Mouse (Mus musculus) myocyte (in vitro differentiated cells): Measurements from ENCODE around the gene Kcnb1.

Source experiments
- CEBPB ChIP-seq: IDR thresholded peaks from 2 replicates; pipeline ENCODE4 v1.6.1; 2011; ENCODE audit warnings: mild to moderate bottlenecking, moderate library complexity; ENCODE audit not compliant: poor library complexity, insufficient read depth, severe bottlenecking
- E2F4 ChIP-seq: IDR thresholded peaks from one replicate; pipeline ENCODE4 v1.6.1; 2011; ENCODE audit warnings: mild to moderate bottlenecking, control low read depth, moderate library complexity; ENCODE audit not compliant: insufficient read depth
- MAX ChIP-seq: IDR thresholded peaks from one replicate; pipeline ENCODE4 v1.6.1; 2011; ENCODE audit warnings: low read depth, mild to moderate bottlenecking, control low read depth
- MYOD1 ChIP-seq, 3 experiments: IDR thresholded peaks; one replicate each; pipeline ENCODE4 v1.6.1; 2011; ENCODE audit warnings: control low read depth in 2 of 3, low read depth in 2 of 3, mild to moderate bottlenecking in 2 of 3, moderate library complexity in 1 of 3; ENCODE audit not compliant: insufficient read length in 2 of 3, control insufficient read depth in 1 of 3
- MYOG ChIP-seq, 3 experiments: IDR thresholded peaks; one replicate each; pipeline ENCODE4 v1.6.1; 2011; ENCODE audit warnings: control low read depth in 2 of 3, low read depth in 2 of 3, mild to moderate bottlenecking in 2 of 3; ENCODE audit not compliant: insufficient read length in 2 of 3, control insufficient read depth in 1 of 3, insufficient read depth in 1 of 3
- POLR2A ChIP-seq: IDR thresholded peaks from one replicate; pipeline ENCODE4 v1.6.1; 2011; ENCODE audit warnings: low read depth, mild to moderate bottlenecking, control low read depth, moderate library complexity; ENCODE audit not compliant: insufficient read length
- POLR2AphosphoS2 ChIP-seq: IDR thresholded peaks from one replicate; pipeline ENCODE4 v1.6.1; 2011; ENCODE audit warnings: low read depth, control low read depth; ENCODE audit not compliant: insufficient read length
- REST ChIP-seq: IDR thresholded peaks from one replicate; pipeline ENCODE4 v1.6.1; 2011; ENCODE audit warnings: mild to moderate bottlenecking, control low read depth, moderate library complexity; ENCODE audit not compliant: insufficient read depth, insufficient read length
- TCF12 ChIP-seq: IDR thresholded peaks from one replicate; pipeline ENCODE4 v1.6.1; 2011; ENCODE audit warnings: mild to moderate bottlenecking, control low read depth; ENCODE audit not compliant: poor library complexity, insufficient read depth, severe bottlenecking
- TCF3 ChIP-seq: IDR thresholded peaks from one replicate; pipeline ENCODE4 v1.6.1; 2011; ENCODE audit warnings: low read depth, control low read depth; ENCODE audit not compliant: insufficient read length
- USF1 ChIP-seq: IDR thresholded peaks from one replicate; pipeline ENCODE4 v1.6.1; 2011; ENCODE audit warnings: low read depth, mild to moderate bottlenecking, control low read depth, moderate library complexity

DNA sequence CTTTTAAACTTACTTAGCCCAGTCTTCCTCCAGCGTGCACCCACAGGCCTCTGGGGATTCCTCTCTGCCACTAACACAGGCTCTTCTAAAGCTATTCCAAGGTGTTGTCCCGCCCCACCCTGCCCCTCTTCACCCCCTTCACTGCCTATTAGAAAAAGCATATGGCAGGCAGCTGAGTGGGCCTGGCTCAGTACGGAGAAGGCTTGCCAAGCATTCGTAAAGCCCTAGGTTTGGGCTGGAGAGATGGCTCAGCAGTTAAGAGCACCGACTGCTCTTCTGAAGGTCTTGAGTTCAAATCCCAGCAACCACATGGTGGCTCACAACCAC is 43.0 kb upstream of the Kcnb1 start:
- TF ChIP-seq TCF12 (no peak), POLR2AphosphoS2 (no peak), POLR2A (no peak), MYOD1 (IDR thresholded peaks at IDR 0.05; ENCODE audit: control insufficient read depth in 1 of 3, insufficient read length in 2 of 3, low read depth in 2 of 3) (no peak), MYOG (IDR thresholded peaks at IDR 0.05; ENCODE audit: control insufficient read depth in 1 of 3, insufficient read depth in 1 of 3, insufficient read length in 2 of 3, low read depth in 2 of 3) (no peak), USF1 (no peak), MAX (no peak), REST (no peak), E2F4 (no peak), CEBPB (no peak), TCF3 (no peak)
